Mouse (Mus musculus): Measurements from ENCODE around the gene Bax. TPM values are rescaled to one million over a fixed set of nuclear protein-coding genes. Genes with fewer than 3 reads are reported as not detected.
"Not testable (repeated sequence)": the region's sequence is repeated elsewhere in the genome, so short reads cannot be mapped to it uniquely, and the experiment has no call there.

The Bax gene
- polyA plus RNA-seq, 1 experiment from 2014 or later: 142 TPM

- ATAC-seq (ENCODE audit: insufficient read depth, low FRiP score): no peak
- H3K36me3 ChIP-seq (ENCODE audit: control insufficient read depth, insufficient read depth, low read length): no peaks in the 10 kb centered on the region
- no peaks in the 10 kb centered on the region for H3K27me3 ChIP-seq (ENCODE audit: control insufficient read depth, insufficient read depth, low read length)
- H3K27ac ChIP-seq (ENCODE audit: low read length): no peak within 1 kb of the TSS
- peaks cover 11% of the 10 kb centered on the region for H3K4me1 ChIP-seq (ENCODE audit: control insufficient read depth, insufficient read depth, low read length)
- H3K9ac ChIP-seq (ENCODE audit: low read length): no peak within 1 kb of the TSS
- H3K9me3 ChIP-seq (replicated peaks; ENCODE audit: control insufficient read depth, low read length): no peaks in the 10 kb centered on the region
- 76% methylated on average over 12 of the region's 12 CpGs for WGBS
- H3K4me3 ChIP-seq (replicated peaks; ENCODE audit: low read length): no peak within 1 kb of the TSS
- H3K4me2 ChIP-seq (ENCODE audit: low read depth, low read length): no peak within 1 kb of the TSS
Observed at GRCm38 (mm10) chr7:45486761-45487415, 20.2 kb upstream of the Bax start, which contains the start of gene Gm45808. Gm45808 (minus strand) TSS chr7:45486811.

- H3K27ac ChIP-seq (ENCODE audit: low read length): no peak overlapping the region
- no peak for ATAC-seq (ENCODE audit: insufficient read depth, low FRiP score)
- no peaks in the 10 kb centered on the region for H3K9me3 ChIP-seq (replicated peaks; ENCODE audit: control insufficient read depth, low read length)
- no peaks in the 10 kb centered on the region for H3K27me3 ChIP-seq (ENCODE audit: control insufficient read depth, insufficient read depth, low read length)
- H3K4me1 ChIP-seq (ENCODE audit: control insufficient read depth, insufficient read depth, low read length): peaks cover 4% of the 10 kb centered on the region
- no peak overlapping the region for H3K9ac ChIP-seq (ENCODE audit: low read length)
- WGBS: 53% methylated on average over 7 of the region's 7 CpGs
- no peak overlapping the region for H3K4me3 ChIP-seq (replicated peaks; ENCODE audit: low read length)
- no peaks in the 10 kb centered on the region for H3K36me3 ChIP-seq (ENCODE audit: control insufficient read depth, insufficient read depth, low read length)
- H3K4me2 ChIP-seq (ENCODE audit: low read depth, low read length): no peak overlapping the region
Observed at GRCm38 (mm10) chr7:45486158-45486557, 19.5 kb upstream of the Bax start.

DNA sequence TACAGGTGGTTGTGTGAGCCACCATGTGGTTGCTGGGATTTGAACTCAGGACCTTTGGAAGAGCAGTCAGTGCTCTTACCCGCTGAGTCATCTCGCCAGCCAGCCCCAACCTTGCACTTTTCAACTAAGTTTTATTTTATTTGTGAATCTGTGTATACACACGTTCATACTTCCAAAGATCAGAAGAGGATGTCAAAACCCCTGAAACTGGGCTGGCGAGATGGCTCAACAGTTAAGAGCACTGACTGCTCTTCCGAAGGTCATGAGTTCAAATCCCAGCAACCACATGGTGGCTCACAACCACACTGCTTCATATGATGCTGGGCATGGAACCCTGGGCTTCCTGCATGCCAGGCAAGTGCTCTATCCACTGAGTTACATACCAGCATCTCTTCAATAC is 18.3 kb upstream of the Bax start:
- WGBS: 87% methylated on average over 5 of the region's 5 CpGs

DNA sequence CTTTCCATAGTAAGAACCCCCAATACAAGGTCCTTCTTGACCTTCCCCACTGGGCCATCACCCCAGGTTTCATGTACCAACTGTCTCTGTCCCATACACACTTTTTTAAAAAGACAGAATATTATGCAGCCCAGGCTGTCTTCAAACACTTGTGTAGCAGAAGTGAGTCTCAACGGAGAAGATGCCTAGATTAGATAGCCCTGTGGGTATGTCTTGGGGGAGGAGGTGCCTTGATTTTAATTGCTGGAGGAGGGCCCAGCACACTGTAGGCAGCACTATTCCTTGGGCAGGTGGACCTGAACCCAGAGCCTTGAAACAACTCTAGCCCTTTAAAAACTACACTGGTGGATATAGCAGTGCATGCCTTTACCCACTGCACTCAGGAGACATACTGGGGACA is 15.5 kb upstream of the Bax start:
- Histone ChIP-seq H3K27me3 (ENCODE audit: control insufficient read depth, insufficient read depth, low read length) (no peaks in the 10 kb centered on the region), H3K9me3 (replicated peaks; ENCODE audit: control insufficient read depth, low read length) (no peaks in the 10 kb centered on the region), H3K27ac (ENCODE audit: low read length) (no peak overlapping the region), H3K9ac (ENCODE audit: low read length) (no peak overlapping the region), H3K4me2 (ENCODE audit: low read depth, low read length) (no peak overlapping the region), H3K4me3 (replicated peaks; ENCODE audit: low read length) (no peak overlapping the region), H3K36me3 (ENCODE audit: control insufficient read depth, insufficient read depth, low read length) (no peaks in the 10 kb centered on the region), H3K4me1 (ENCODE audit: control insufficient read depth, insufficient read depth, low read length) (0 out of 2 replicates have a peak, but pooled peaks cover 2% of the 10 kb centered on the region)
- no peak for ATAC-seq (ENCODE audit: insufficient read depth, low FRiP score)
- WGBS: 74% methylated on average over 1 of the region's 1 CpGs

More for the DNA sequence above, 18.3 kb upstream of the Bax start:
- not testable (repeated sequence) for H3K4me3 ChIP-seq (replicated peaks; ENCODE audit: low read length); H3K9me3 ChIP-seq (replicated peaks; ENCODE audit: control insufficient read depth, low read length); ATAC-seq (ENCODE audit: insufficient read depth, low FRiP score); H3K9ac ChIP-seq (ENCODE audit: low read length); H3K4me1 ChIP-seq (ENCODE audit: control insufficient read depth, insufficient read depth, low read length); H3K36me3 ChIP-seq (ENCODE audit: control insufficient read depth, insufficient read depth, low read length); H3K4me2 ChIP-seq (ENCODE audit: low read depth, low read length); H3K27me3 ChIP-seq (ENCODE audit: control insufficient read depth, insufficient read depth, low read length); H3K27ac ChIP-seq (ENCODE audit: low read length)

GRCm38 (mm10) chr7:45481374-45481927 is 14.8 kb upstream of the Bax start, which contains the start of gene Tulp2:
Tulp2 (plus strand) TSS chr7:45481877.
- Histone ChIP-seq H3K9me3 (replicated peaks; ENCODE audit: control insufficient read depth, low read length) (no peaks in the 10 kb centered on the region), H3K27ac (ENCODE audit: low read length) (no peak within 1 kb of the TSS), H3K4me2 (ENCODE audit: low read depth, low read length) (no peak within 1 kb of the TSS), H3K27me3 (ENCODE audit: control insufficient read depth, insufficient read depth, low read length) (no peaks in the 10 kb centered on the region), H3K9ac (ENCODE audit: low read length) (no peak within 1 kb of the TSS), H3K36me3 (ENCODE audit: control insufficient read depth, insufficient read depth, low read length) (no peaks in the 10 kb centered on the region), H3K4me1 (ENCODE audit: control insufficient read depth, insufficient read depth, low read length) (0 out of 2 replicates have a peak, but pooled peaks cover 2% of the 10 kb centered on the region), H3K4me3 (replicated peaks; ENCODE audit: low read length) (no peak within 1 kb of the TSS)
- 53% methylated on average over 15 of the region's 15 CpGs for WGBS
- peak; percentile 84 for ATAC-seq (ENCODE audit: insufficient read depth, low FRiP score)

DNA sequence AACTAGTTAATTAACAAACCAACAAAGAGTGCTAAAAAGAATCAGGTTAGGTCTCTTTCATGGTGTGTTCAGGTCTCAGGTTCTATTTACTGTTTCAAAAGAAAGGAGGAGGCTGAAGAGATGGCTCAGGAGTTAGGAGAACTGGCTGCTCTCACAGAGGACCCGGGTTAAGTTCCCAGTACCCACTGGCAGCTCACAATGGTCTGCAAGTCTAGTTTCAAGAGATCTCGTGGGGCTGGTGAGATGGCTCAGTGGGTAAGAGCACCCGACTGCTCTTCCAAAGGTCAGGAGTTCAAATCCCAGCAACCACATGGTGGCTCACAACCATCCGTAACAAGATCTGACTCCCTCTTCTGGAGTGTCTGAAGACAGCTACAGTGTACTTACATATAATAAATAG is 13.6 kb upstream of the Bax start:
- not testable (repeated sequence) for H3K9me3 ChIP-seq (replicated peaks; ENCODE audit: control insufficient read depth, low read length); H3K4me2 ChIP-seq (ENCODE audit: low read depth, low read length); H3K4me3 ChIP-seq (replicated peaks; ENCODE audit: low read length); H3K4me1 ChIP-seq (ENCODE audit: control insufficient read depth, insufficient read depth, low read length); H3K9ac ChIP-seq (ENCODE audit: low read length); H3K27ac ChIP-seq (ENCODE audit: low read length); H3K27me3 ChIP-seq (ENCODE audit: control insufficient read depth, insufficient read depth, low read length); H3K36me3 ChIP-seq (ENCODE audit: control insufficient read depth, insufficient read depth, low read length); ATAC-seq (ENCODE audit: insufficient read depth, low FRiP score)
- 74% methylated on average over 3 of the region's 4 CpGs for WGBS

- H3K4me3 ChIP-seq (replicated peaks; ENCODE audit: low read length): no peak overlapping the region
- no peak overlapping the region for H3K9ac ChIP-seq (ENCODE audit: low read length)
- H3K36me3 ChIP-seq (ENCODE audit: control insufficient read depth, insufficient read depth, low read length): no peaks in the 10 kb centered on the region
- no peak overlapping the region for H3K4me2 ChIP-seq (ENCODE audit: low read depth, low read length)
- no peak for ATAC-seq (ENCODE audit: insufficient read depth, low FRiP score)
- H3K9me3 ChIP-seq (replicated peaks; ENCODE audit: control insufficient read depth, low read length): no peaks in the 10 kb centered on the region
- H3K27me3 ChIP-seq (ENCODE audit: control insufficient read depth, insufficient read depth, low read length): no peaks in the 10 kb centered on the region
- WGBS: 93% methylated on average over 7 of the region's 7 CpGs
- H3K27ac ChIP-seq (ENCODE audit: low read length): no peak overlapping the region
- 0 out of 2 replicates have a peak, but pooled peaks cover 2% of the 10 kb centered on the region for H3K4me1 ChIP-seq (ENCODE audit: control insufficient read depth, insufficient read depth, low read length)
Observed at GRCm38 (mm10) chr7:45478774-45479173, 12.1 kb upstream of the Bax start.

DNA sequence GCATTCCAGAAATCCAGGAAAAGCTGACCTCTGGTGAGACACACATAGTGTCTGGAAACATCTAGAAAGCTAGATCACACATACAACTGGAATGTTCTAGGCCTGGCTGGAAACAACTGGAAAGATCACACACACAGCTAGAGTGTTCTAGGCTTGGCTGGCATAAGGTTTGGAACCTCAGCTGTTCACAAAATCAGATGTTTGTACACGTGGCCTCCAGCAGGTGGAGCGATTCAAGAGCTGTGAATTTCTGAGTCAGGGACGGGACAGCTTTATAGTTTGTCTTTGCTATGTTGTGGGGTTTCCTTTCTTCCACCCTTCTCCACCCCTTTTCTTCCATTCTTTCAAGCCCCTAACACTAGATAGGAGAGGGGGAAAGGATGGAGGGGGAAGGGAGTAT is 10.3 kb upstream of the Bax start:
- H3K36me3 ChIP-seq (ENCODE audit: control insufficient read depth, insufficient read depth, low read length): no peaks in the 10 kb centered on the region
- no peaks in the 10 kb centered on the region for H3K27me3 ChIP-seq (ENCODE audit: control insufficient read depth, insufficient read depth, low read length)
- H3K4me2 ChIP-seq (ENCODE audit: low read depth, low read length): no peak overlapping the region
- no peak for ATAC-seq (ENCODE audit: insufficient read depth, low FRiP score)
- no peak overlapping the region for H3K9ac ChIP-seq (ENCODE audit: low read length)
- H3K4me1 ChIP-seq (ENCODE audit: control insufficient read depth, insufficient read depth, low read length): 0 out of 2 replicates have a peak, but pooled peaks cover 2% of the 10 kb centered on the region
- 6% methylated on average over 3 of the region's 3 CpGs for WGBS
- no peaks in the 10 kb centered on the region for H3K9me3 ChIP-seq (replicated peaks; ENCODE audit: control insufficient read depth, low read length)
- no peak overlapping the region for H3K27ac ChIP-seq (ENCODE audit: low read length)
- H3K4me3 ChIP-seq (replicated peaks; ENCODE audit: low read length): no peak overlapping the region

DNA sequence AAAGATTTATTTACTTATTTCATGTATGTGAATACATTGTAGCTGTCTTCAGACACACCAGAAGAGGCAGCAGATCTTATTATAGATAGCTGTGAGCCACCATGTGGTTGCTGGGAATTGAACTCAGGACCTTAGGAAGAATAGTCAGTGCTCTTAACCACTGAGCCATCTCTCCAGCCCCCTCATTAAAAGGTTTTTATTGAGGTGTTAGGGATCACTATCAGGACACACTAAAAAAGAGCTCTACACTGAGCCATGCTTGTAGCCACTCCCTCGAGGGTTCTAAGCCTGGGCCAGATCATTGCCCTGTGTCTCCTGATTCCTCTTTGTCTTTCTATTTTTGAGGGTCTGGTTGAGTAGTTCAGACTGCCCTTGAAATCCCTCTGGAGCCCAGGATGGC is 9.8 kb upstream of the Bax start:
- H3K4me3 ChIP-seq (replicated peaks; ENCODE audit: low read length): no peak overlapping the region
- H3K4me2 ChIP-seq (ENCODE audit: low read depth, low read length): no peak overlapping the region
- 47% methylated on average over 1 of the region's 1 CpGs for WGBS
- H3K9ac ChIP-seq (ENCODE audit: low read length): no peak overlapping the region
- H3K27ac ChIP-seq (ENCODE audit: low read length): no peak overlapping the region
- H3K9me3 ChIP-seq (replicated peaks; ENCODE audit: control insufficient read depth, low read length): no peaks in the 10 kb centered on the region
- 0 out of 2 replicates have a peak, but pooled peaks cover 2% of the 10 kb centered on the region for H3K4me1 ChIP-seq (ENCODE audit: control insufficient read depth, insufficient read depth, low read length)
- no peak for ATAC-seq (ENCODE audit: insufficient read depth, low FRiP score)
- H3K36me3 ChIP-seq (ENCODE audit: control insufficient read depth, insufficient read depth, low read length): no peaks in the 10 kb centered on the region
- H3K27me3 ChIP-seq (ENCODE audit: control insufficient read depth, insufficient read depth, low read length): no peaks in the 10 kb centered on the region

All from stomach, embryonic 16.5 days (tissue).